Mouse (Mus musculus) spleen, adult 2 months (tissue): ENCODE measurements around the gene Slc38a1. TPM values are rescaled to one million over a fixed set of nuclear protein-coding genes. Genes with fewer than 3 reads are reported as not detected.

Experiments used
- DNase-seq, 2 experiments: peaks; one replicate each; pipeline versions ENCODE4 v3.0.0 to v3.0.0-alpha.2; 2012 to 2021; ENCODE audit warnings: low spot score in 2 of 2, low read depth in 1 of 2
- H3K27ac ChIP-seq: fragments of 200-500 bp; 2 replicates; pipeline ENCODE4 v1.5.1; 2012; ENCODE audit warnings: low read length, inconsistent platforms; ENCODE audit not compliant: insufficient read depth
- H3K27me3 ChIP-seq: fragments of 200-500 bp; 2 replicates; pipeline ENCODE4 v1.6.1; 2012; ENCODE audit warnings: mild to moderate bottlenecking, moderate library complexity, low read length, inconsistent platforms; ENCODE audit not compliant: control insufficient read depth, insufficient read depth
- H3K36me3 ChIP-seq: fragments of 200-500 bp; 2 replicates; pipeline ENCODE4 v1.6.1; 2012; ENCODE audit warnings: mild to moderate bottlenecking, low read length, inconsistent platforms; ENCODE audit not compliant: control insufficient read depth, insufficient read depth
- H3K4me1 ChIP-seq: fragments of 200-500 bp; 2 replicates; pipeline ENCODE4 v1.6.1; 2011; ENCODE audit warnings: inconsistent platforms; ENCODE audit not compliant: control insufficient read depth, insufficient read depth, insufficient read length
- H3K4me3 ChIP-seq: fragments of 200-500 bp; 2 replicates; pipeline ENCODE4 v1.5.1; 2011; ENCODE audit warnings: mild to moderate bottlenecking, inconsistent platforms; ENCODE audit not compliant: insufficient read depth, insufficient read length; ENCODE audit errors: extremely low read depth
- CTCF ChIP-seq: fragments of 200-500 bp; IDR thresholded peaks from 2 replicates; pipeline ENCODE4 v1.5.1; 2011; ENCODE audit warnings: mild to moderate bottlenecking, inconsistent platforms; ENCODE audit not compliant: insufficient read depth, insufficient read length, insufficient replicate concordance; ENCODE audit errors: extremely low read depth
- POLR2A ChIP-seq: fragments of 200-500 bp; IDR thresholded peaks from 2 replicates; pipeline ENCODE4 v1.6.1; 2011; ENCODE audit warnings: low read depth, low read length, inconsistent platforms
- WGBS: fragments of 180-500 bp; shearing (Covaris S2); methylation state at CpG from one replicate; pipeline ENCODE4 v1.1.7; 2018; 5-methylcytosine and 5-hydroxymethylcytosine counted together
- polyA plus RNA-seq: library from polyadenylated mRNA; depleted of rRNA; stranded (reverse); fragments of >200 nt; gene quantifications from 2 replicates; pipeline ENCODE4 v1.2.3, GENCODE M21; 2012

Gene Slc38a1
- polyA plus RNA-seq, 1 experiment, result 44.4 TPM

DNA sequence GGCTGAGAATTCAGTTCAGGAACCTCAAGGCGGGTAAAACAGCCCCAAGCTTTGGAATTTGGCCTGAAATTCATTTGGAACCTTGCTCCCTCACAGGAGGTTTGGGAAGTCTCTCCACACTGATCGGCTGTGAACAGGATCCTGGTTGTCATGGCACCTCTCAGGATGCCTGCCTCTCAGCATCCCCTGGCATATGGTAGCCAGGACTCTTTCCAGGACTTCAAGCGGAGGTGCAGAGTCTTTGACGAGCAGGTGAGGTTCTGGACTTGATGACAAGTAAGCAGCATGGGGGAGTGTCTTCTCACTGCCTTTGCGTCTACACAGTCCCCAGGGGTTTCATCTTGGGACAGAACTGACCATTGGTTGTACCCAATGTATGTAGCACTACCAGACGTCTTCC is 45.3 kb upstream of the Slc38a1 start:
- Histone ChIP-seq H3K4me3 (no peak overlapping the region), H3K27me3 (no peaks in the 10 kb centered on the region), H3K27ac (no peak overlapping the region), H3K4me1 (peaks cover 4% of the 10 kb centered on the region; the same call in 1 of the 2 replicates), H3K36me3 (peaks cover 42% of the 10 kb centered on the region)
- WGBS, result 88% methylated on average over 6 of the region's 6 CpGs
- DNase-seq, result no peak
- TF ChIP-seq POLR2A (no peak), CTCF (no peak)

DNA sequence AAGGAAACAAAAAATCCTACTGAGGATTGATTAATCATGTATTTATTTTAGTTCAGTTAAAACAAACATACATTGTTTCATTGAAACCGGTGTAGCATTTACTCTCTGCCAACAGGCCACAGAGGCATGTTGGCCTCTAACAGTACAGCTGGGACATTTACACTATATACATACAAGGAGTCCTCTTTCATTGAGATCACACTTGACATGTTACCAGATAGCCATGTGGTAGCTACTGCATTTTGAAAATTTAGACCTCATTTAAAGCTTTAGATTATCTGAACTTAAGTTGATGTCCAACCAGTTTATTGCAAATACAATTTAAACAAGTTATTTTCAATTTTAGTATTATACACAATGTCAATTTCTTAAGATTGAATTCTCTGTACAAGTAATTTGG is 44.7 kb upstream of the Slc38a1 start:
- Histone ChIP-seq H3K4me1 (peaks cover 4% of the 10 kb centered on the region; the same call in 1 of the 2 replicates), H3K27ac (no peak overlapping the region), H3K27me3 (no peaks in the 10 kb centered on the region), H3K4me3 (no peak overlapping the region), H3K36me3 (peaks cover 36% of the 10 kb centered on the region)
- TF ChIP-seq CTCF (no peak), POLR2A (no peak)
- WGBS, result 94% methylated on average over 1 of the region's 1 CpGs
- DNase-seq, result no peak

DNA sequence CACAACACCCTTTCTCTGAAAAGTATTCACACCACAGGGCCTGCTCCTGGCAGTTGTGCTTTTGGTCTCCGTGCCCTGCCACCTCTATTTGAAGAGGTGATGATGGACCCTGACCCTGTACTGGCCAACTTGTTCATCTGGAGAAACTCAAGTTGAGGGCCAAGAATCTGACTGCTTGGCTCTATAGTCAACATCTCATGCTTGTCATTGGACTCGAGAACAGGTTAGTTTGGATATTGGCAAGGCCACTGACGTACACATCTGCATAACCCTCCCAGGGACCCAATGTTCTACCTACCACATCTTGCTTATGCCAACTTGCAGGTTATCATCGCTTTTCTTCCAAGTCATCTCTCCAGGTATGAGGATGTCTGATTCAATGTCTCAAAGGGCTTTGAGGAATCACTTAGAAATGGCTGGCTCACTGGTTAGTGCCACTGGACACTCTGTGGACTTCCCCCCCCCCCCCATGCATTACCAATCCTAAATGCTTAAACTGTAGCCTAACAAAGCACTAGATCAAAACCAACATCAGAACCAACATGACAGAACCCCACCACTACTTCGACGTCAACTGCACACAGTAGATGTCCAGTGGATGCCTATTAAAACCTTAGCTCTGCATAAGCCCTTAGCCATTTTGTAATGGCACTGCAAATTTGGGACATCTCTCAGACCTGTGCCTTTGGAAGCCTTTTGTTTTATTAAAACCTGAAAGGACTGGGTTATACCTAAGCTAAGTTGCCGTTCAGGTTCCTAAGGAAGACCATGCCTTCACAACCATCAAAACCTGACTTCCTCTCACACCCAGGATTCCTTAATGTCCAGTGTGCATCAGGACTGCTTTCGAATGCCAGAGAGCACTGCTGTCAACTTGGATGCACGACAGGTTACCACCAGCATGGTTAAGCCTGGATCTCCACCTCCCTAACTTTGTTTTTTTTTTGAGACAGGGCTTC is 43.8 kb upstream of the Slc38a1 start:
- WGBS, result 89% methylated on average over 9 of the region's 9 CpGs
- H3K4me1 ChIP-seq, result peaks cover 4% of the 10 kb centered on the region; the same call in 1 of the 2 replicates
- TF ChIP-seq CTCF, result no peak
- TF ChIP-seq POLR2A, result no peak
- H3K4me3 ChIP-seq, result no peak overlapping the region
- no peak overlapping the region for H3K27ac ChIP-seq
- H3K27me3 ChIP-seq, result no peaks in the 10 kb centered on the region
- DNase-seq, result no peak
- H3K36me3 ChIP-seq, result peaks cover 28% of the 10 kb centered on the region

DNA sequence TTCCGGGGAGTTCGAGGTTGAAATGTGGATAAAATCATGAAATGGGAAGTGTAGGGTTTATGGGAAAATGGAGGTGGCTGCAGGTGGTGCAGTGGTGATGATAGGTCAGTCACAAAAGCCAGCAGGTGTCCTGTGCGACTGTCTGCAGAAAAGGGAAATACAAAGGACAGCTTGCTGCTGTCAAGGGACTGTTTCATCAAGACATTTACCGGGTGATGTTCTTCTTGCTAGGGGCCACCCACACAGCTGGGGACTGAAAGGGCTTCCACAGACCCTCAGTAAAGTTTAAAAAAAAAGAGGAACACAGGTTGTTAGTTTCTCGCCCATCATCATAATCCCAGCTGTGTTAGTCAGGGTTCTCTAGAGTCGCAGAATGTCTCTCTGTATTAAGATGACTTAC is 42.6 kb upstream of the Slc38a1 start:
- H3K4me3 ChIP-seq, result no peak overlapping the region
- WGBS, result 27% methylated on average over 6 of the region's 6 CpGs
- TF ChIP-seq CTCF (no peak), POLR2A (no peak)
- peaks cover 16% of the 10 kb centered on the region for H3K36me3 ChIP-seq
- H3K4me1 ChIP-seq, result peaks cover 4% of the 10 kb centered on the region; the same call in 1 of the 2 replicates
- no peaks in the 10 kb centered on the region for H3K27me3 ChIP-seq
- DNase-seq, result no peak
- no peak overlapping the region for H3K27ac ChIP-seq

DNA sequence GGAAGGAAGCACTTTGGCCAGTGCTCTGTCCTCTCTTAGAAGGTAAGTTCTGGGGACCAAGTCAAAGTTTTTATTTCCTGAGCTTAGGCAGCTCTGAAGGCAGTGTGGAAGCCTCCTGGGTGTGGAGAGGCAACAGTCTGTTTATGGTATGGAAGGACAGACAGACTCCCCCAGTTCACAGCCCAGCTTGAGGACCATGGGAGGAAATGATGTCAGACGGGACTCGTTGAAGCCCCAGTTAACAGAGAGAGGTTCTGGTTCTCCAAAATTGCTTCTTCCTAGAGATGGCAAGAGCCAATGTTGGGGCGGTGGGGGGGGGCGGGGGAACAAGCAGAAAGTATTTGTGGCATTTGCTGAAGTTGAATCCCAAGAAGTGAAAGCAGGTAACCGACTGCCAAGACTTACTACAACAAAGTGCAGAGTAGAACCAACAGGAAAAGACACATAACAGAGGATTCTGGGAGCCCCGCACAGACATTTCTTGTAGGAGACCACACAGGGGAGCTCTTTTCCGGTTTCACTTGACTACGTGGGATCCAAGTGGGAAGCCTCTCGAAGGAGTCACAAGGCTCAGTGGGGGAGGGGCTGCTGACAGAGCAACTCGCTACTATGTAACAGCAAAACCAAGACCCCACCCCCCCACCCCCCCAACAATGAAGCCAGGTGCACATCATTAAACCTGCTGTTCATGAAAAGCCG is 41.6 kb upstream of the Slc38a1 start:
- no peak for DNase-seq
- TF ChIP-seq POLR2A (no peak), CTCF (no peak)
- Histone ChIP-seq H3K4me1 (peaks cover 4% of the 10 kb centered on the region; the same call in 1 of the 2 replicates), H3K27me3 (no peaks in the 10 kb centered on the region), H3K27ac (no peak overlapping the region), H3K36me3 (peaks cover 13% of the 10 kb centered on the region), H3K4me3 (no peak overlapping the region)
- 4% methylated on average over 11 of the region's 11 CpGs for WGBS

DNA sequence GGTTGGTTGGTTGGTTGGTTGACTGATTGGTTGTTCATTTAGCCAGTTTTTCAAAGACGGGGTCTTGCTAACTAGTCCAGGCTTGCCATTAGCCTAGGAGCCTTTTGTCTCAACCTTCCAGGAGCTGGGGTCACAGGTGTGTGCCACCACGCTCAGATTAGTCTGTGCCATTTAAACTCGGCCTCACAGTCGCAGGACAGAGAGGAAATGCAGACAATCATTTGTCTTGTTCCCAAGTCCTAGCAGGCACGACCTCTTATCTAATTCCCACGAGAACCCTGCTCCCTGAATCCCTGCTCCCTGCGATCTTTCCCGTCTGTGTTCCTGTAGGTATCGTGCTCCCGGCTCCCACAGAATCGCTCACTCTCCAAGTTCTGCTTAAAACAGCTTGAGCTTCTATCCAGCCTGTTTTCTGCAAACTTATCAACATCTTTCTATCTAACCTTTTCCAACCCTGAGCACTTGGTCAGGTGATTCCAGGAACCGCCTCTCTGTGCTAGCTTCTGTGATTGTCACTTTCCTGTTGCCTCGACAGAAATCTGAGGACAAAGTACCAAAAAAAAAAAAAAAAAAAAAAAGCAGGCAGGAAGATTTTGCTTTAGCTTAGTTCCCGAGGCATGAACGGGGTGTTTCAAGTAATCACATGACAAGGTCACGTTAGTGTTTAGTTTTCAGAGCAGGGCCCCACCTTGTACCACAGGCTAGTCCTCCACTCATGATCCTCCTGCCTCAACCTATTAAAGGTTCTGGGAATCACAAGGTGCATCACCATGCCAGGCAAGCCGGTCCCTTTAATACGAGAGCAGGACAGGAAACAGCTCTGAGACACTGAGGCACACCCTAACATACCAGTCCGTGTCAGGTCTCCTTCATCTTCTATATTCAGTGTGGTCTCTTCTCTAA is 36.4 kb upstream of the Slc38a1 start:
- WGBS, result 74% methylated on average over 19 of the region's 19 CpGs
- H3K4me3 ChIP-seq, result no peak overlapping the region
- H3K27me3 ChIP-seq, result no peaks in the 10 kb centered on the region
- TF ChIP-seq POLR2A (no peak), CTCF (no peak)
- H3K36me3 ChIP-seq, result no peaks in the 10 kb centered on the region
- H3K4me1 ChIP-seq, result no peaks in the 10 kb centered on the region
- no peak for DNase-seq
- no peak overlapping the region for H3K27ac ChIP-seq
